16 mouse cellular contexts compared by ENCODE assay signal in the genomic region with DNA sequence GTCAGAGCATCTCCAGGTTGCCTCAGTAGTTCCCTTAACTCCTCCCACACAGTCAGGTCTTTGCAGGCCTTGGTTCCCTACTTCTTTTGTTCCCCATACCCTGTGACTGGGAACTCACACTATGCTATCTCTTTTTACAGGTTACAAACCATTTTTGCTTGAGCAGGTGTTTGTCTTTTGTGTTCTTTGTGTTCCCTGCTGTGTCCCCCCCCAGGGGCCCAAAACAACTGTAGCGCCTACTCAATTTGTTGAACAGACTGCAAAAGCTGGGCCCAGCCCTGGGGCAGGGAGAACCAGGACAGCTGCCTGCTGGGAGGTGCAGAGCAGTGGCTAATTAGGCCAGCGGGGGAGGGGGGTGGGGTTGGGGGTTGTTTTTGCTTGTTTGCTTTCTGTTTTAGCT. TPM values are rescaled to one million over a fixed set of nuclear protein-coding genes. Genes with fewer than 3 reads are reported as not detected.
A peak's percentile ranks its signal among the peaks of the same experiment; 100 is the strongest.
DNase-seq lines count a peak whose midpoint lies in the region; ATAC-seq lines count a peak whose summit lies in the region.
"Had no signal": no experiment of that assay in that cellular context is flagged by ENCODE, and none has a peak within 500 bp of the region (broad histone marks: within the 10 kb centered on the region; RNA-seq: fewer than 3 reads in every experiment).

No protein-coding gene starts in this region.

- no peak overlapping the region; the same call in 1 of the 2 replicates for H3K27ac ChIP-seq in forebrain, embryonic 11.5 days (ENCODE audit: low read depth, low read length)
- H3K27ac ChIP-seq in forebrain, embryonic 15.5 days (replicated peaks) = no peak overlapping the region
- H3K27ac ChIP-seq in midbrain, embryonic 12.5 days (replicated peaks) = 0 out of 2 replicates have a peak overlapping the region, but pooled peaks have one; percentile 20
- no peak overlapping the region for H3K27ac ChIP-seq in midbrain, embryonic 14.5 days (replicated peaks; ENCODE audit: low read depth, low read length)
- H3K27ac ChIP-seq: hindbrain, postnatal 0 days; limb, embryonic 10.5 days; liver, embryonic 13.5 days had no signal

- ATAC-seq in forebrain, embryonic 11.5 days (replicated peaks; ENCODE audit: low FRiP score) = no peak
- ATAC-seq in forebrain, embryonic 15.5 days (replicated peaks) = no peak
- ATAC-seq in midbrain, embryonic 12.5 days (ENCODE audit: low FRiP score, low read depth) = no peak
- no peak for ATAC-seq in midbrain, embryonic 14.5 days (ENCODE audit: low FRiP score, low TSS enrichment)
- ATAC-seq: hindbrain, postnatal 0 days had no signal

- DNase-seq in forebrain, embryonic 11.5 days (ENCODE audit: low spot score) = peak; percentile 74
- DNase-seq in midbrain, embryonic 14.5 days = no peak
- peak; percentile 76 for DNase-seq in retina, postnatal 1 day
- DNase-seq in gastrocnemius, postnatal 25 days = no peak
- DNase-seq in right cerebral cortex, adult 18-20 months = no peak
- DNase-seq: adrenal gland, adult 8-10 months; B cell, adult 2 months; cerebellum, postnatal 14 days; kidney, adult 2 months; kidney, postnatal 36 days; liver, embryonic 13.5 days; right cerebral cortex, postnatal 14 days had no signal

- 38% methylated on average over 2 of the region's 2 CpGs for WGBS in forebrain, embryonic 11.5 days
- 4% methylated on average over 2 of the region's 2 CpGs for WGBS in forebrain, embryonic 15.5 days
- WGBS in midbrain, embryonic 12.5 days = 47% methylated on average over 2 of the region's 2 CpGs
- WGBS in midbrain, embryonic 14.5 days = 42% methylated on average over 2 of the region's 2 CpGs

- no peak overlapping the region for H3K4me3 ChIP-seq in forebrain, embryonic 11.5 days (ENCODE audit: low read depth, low read length)
- H3K4me3 ChIP-seq in forebrain, embryonic 15.5 days = no peak overlapping the region
- H3K4me3 ChIP-seq in midbrain, embryonic 12.5 days = no peak overlapping the region
- H3K4me3 ChIP-seq in midbrain, embryonic 14.5 days (replicated peaks; ENCODE audit: low read depth, low read length) = no peak overlapping the region
- H3K4me3 ChIP-seq: limb, embryonic 10.5 days; liver, embryonic 13.5 days had no signal

- no peak overlapping the region for H3K4me2 ChIP-seq in forebrain, embryonic 11.5 days (ENCODE audit: low read depth, low read length, severe bottlenecking)
- no peak overlapping the region for H3K4me2 ChIP-seq in forebrain, embryonic 15.5 days (replicated peaks)
- H3K4me2 ChIP-seq in midbrain, embryonic 12.5 days (replicated peaks) = no peak overlapping the region
- H3K4me2 ChIP-seq in midbrain, embryonic 14.5 days (ENCODE audit: low read length) = no peak overlapping the region
- H3K4me2 ChIP-seq: liver, embryonic 13.5 days had no signal

- no peaks in the 10 kb centered on the region for H3K27me3 ChIP-seq in forebrain, embryonic 11.5 days (ENCODE audit: control insufficient read depth, insufficient read depth, low read length)
- no peaks in the 10 kb centered on the region for H3K27me3 ChIP-seq in forebrain, embryonic 15.5 days
- no peaks in the 10 kb centered on the region for H3K27me3 ChIP-seq in midbrain, embryonic 12.5 days
- H3K27me3 ChIP-seq in midbrain, embryonic 14.5 days (ENCODE audit: control insufficient read depth, insufficient read depth, low read length) = no peaks in the 10 kb centered on the region

- no peaks in the 10 kb centered on the region for H3K9me3 ChIP-seq in forebrain, embryonic 11.5 days (ENCODE audit: control insufficient read depth, low read length)
- no peaks in the 10 kb centered on the region for H3K9me3 ChIP-seq in forebrain, embryonic 15.5 days
- no peaks in the 10 kb centered on the region for H3K9me3 ChIP-seq in midbrain, embryonic 12.5 days
- H3K9me3 ChIP-seq in midbrain, embryonic 14.5 days (ENCODE audit: control insufficient read depth, low read length) = no peaks in the 10 kb centered on the region
- H3K9me3 ChIP-seq: limb, embryonic 10.5 days; liver, embryonic 13.5 days had no signal

- peaks cover 14% of the 10 kb centered on the region; the same call in 1 of the 2 replicates for H3K4me1 ChIP-seq in forebrain, embryonic 11.5 days (replicated peaks; ENCODE audit: control insufficient read depth, insufficient read depth, low read length)
- peaks cover 33% of the 10 kb centered on the region for H3K4me1 ChIP-seq in forebrain, embryonic 15.5 days
- peaks cover 29% of the 10 kb centered on the region for H3K4me1 ChIP-seq in midbrain, embryonic 12.5 days
- H3K4me1 ChIP-seq in midbrain, embryonic 14.5 days (ENCODE audit: control insufficient read depth, insufficient read depth, low read length) = peaks cover 19% of the 10 kb centered on the region

- H3K9ac ChIP-seq in forebrain, embryonic 11.5 days (ENCODE audit: low read length) = no peak overlapping the region
- H3K9ac ChIP-seq in forebrain, embryonic 15.5 days (replicated peaks) = no peak overlapping the region
- H3K9ac ChIP-seq in midbrain, embryonic 12.5 days (replicated peaks) = no peak overlapping the region
- no peak overlapping the region for H3K9ac ChIP-seq in midbrain, embryonic 14.5 days (replicated peaks; ENCODE audit: low read length)
- H3K9ac ChIP-seq: liver, embryonic 13.5 days had no signal

- H3K36me3 ChIP-seq in forebrain, embryonic 11.5 days (ENCODE audit: control insufficient read depth, insufficient read depth, low read length) = no peaks in the 10 kb centered on the region
- H3K36me3 ChIP-seq in forebrain, embryonic 15.5 days = no peaks in the 10 kb centered on the region
- H3K36me3 ChIP-seq in midbrain, embryonic 12.5 days = no peaks in the 10 kb centered on the region
- H3K36me3 ChIP-seq in midbrain, embryonic 14.5 days (ENCODE audit: control insufficient read depth, insufficient read depth, low read length) = no peaks in the 10 kb centered on the region
- H3K36me3 ChIP-seq: liver, embryonic 13.5 days had no signal

RNA-seq across cellular contexts. Expression of gene Zfp629, which starts 2.4 kb away (rescaled TPM):
- 33.4 and 36.6 TPM in 2 replicates for polyA plus RNA-seq in forebrain, embryonic 11.5 days (2014; fragmentation: Nextera tagmentation; extraction: Ambion mirVana)
- polyA plus RNA-seq in forebrain, embryonic 15.5 days (2015; fragmentation: Nextera tagmentation; extraction: Ambion mirVana) = 18.7 and 18.9 TPM in 2 replicates
- polyA plus RNA-seq in midbrain, embryonic 12.5 days (2016; fragmentation: Nextera tagmentation; extraction: Ambion mirVana) = 39.9 and 42.8 TPM in 2 replicates
- 22.4 and 31.6 TPM in 2 replicates for polyA plus RNA-seq in midbrain, embryonic 14.5 days (2014; fragmentation: Nextera tagmentation; extraction: Ambion mirVana)
- total RNA-seq in gastrocnemius, postnatal 25 days (2021) = 1 to 10 TPM; 8.4 to 9.4 TPM

RNA-seq across cellular contexts. Expression of gene Rnf40, which starts 29.4 kb away (rescaled TPM):
- 59.1 and 66.3 TPM in 2 replicates for polyA plus RNA-seq in forebrain, embryonic 11.5 days (2014; fragmentation: Nextera tagmentation; extraction: Ambion mirVana)
- polyA plus RNA-seq in forebrain, embryonic 15.5 days (2015; fragmentation: Nextera tagmentation; extraction: Ambion mirVana) = 51.1 and 52.4 TPM in 2 replicates
- polyA plus RNA-seq in midbrain, embryonic 12.5 days (2016; fragmentation: Nextera tagmentation; extraction: Ambion mirVana) = 68.6 and 71.1 TPM in 2 replicates
- polyA plus RNA-seq in midbrain, embryonic 14.5 days (2014; fragmentation: Nextera tagmentation; extraction: Ambion mirVana) = 40.7 and 45.0 TPM in 2 replicates
- total RNA-seq in gastrocnemius, postnatal 25 days (2021) = 10 to 100 TPM; 29.4 to 30.0 TPM

RNA-seq across cellular contexts. Expression of gene Ccdc189, which starts 29.6 kb away (rescaled TPM):
- polyA plus RNA-seq in forebrain, embryonic 11.5 days (2014; fragmentation: Nextera tagmentation; extraction: Ambion mirVana) = 13.5 and 17.7 TPM in 2 replicates
- polyA plus RNA-seq in forebrain, embryonic 15.5 days (2015; fragmentation: Nextera tagmentation; extraction: Ambion mirVana) = 11.8 TPM in 2 replicates
- polyA plus RNA-seq in midbrain, embryonic 12.5 days (2016; fragmentation: Nextera tagmentation; extraction: Ambion mirVana) = 11.9 and 16.1 TPM in 2 replicates
- 9.0 and 12.8 TPM in 2 replicates for polyA plus RNA-seq in midbrain, embryonic 14.5 days (2014; fragmentation: Nextera tagmentation; extraction: Ambion mirVana)
- 1 to 10 TPM; 2.1 to 4.5 TPM for total RNA-seq in gastrocnemius, postnatal 25 days (2021)

RNA-seq across cellular contexts. Expression of gene Phkg2, which starts 44.8 kb away (rescaled TPM):
- 57.9 and 60.5 TPM in 2 replicates for polyA plus RNA-seq in forebrain, embryonic 11.5 days (2014; fragmentation: Nextera tagmentation; extraction: Ambion mirVana)
- 59.7 and 62.3 TPM in 2 replicates for polyA plus RNA-seq in forebrain, embryonic 15.5 days (2015; fragmentation: Nextera tagmentation; extraction: Ambion mirVana)
- polyA plus RNA-seq in midbrain, embryonic 12.5 days (2016; fragmentation: Nextera tagmentation; extraction: Ambion mirVana) = 53.6 and 54.1 TPM in 2 replicates
- polyA plus RNA-seq in midbrain, embryonic 14.5 days (2014; fragmentation: Nextera tagmentation; extraction: Ambion mirVana) = 54.8 and 61.6 TPM in 2 replicates
- total RNA-seq in gastrocnemius, postnatal 25 days (2021) = 1 to 10 TPM; 8.2 to 9.4 TPM

RNA-seq across cellular contexts. Expression of gene Tmem265, which starts 56.8 kb away (rescaled TPM):
- 10.2 and 13.0 TPM in 2 replicates for polyA plus RNA-seq in forebrain, embryonic 11.5 days (2014; fragmentation: Nextera tagmentation; extraction: Ambion mirVana)
- 3.7 and 5.3 TPM in 2 replicates for polyA plus RNA-seq in forebrain, embryonic 15.5 days (2015; fragmentation: Nextera tagmentation; extraction: Ambion mirVana)
- polyA plus RNA-seq in midbrain, embryonic 12.5 days (2016; fragmentation: Nextera tagmentation; extraction: Ambion mirVana) = 3.5 and 6.3 TPM in 2 replicates
- 5.1 and 14.5 TPM in 2 replicates for polyA plus RNA-seq in midbrain, embryonic 14.5 days (2014; fragmentation: Nextera tagmentation; extraction: Ambion mirVana)
- total RNA-seq in gastrocnemius, postnatal 25 days (2021) = not detected
- total RNA-seq: adrenal gland, adult 8-10 months had no signal
- polyA plus RNA-seq: kidney, adult 2 months had no signal

Comparison
In these comparisons a context has a peak if more than half of its experiments do, and no peak if none do; other contexts are left out.
1. DNase-seq: peak in forebrain, embryonic 11.5 days (single experiment) and retina, postnatal 1 day (single experiment); none in midbrain, embryonic 14.5 days (single experiment), gastrocnemius, postnatal 25 days (single experiment) and right cerebral cortex, adult 18-20 months (single experiment).